Mouse (Mus musculus) cortical plate, adult 2 months (tissue): ENCODE data around the gene Arpc1b.
"Not testable (repeated sequence)": the region's sequence is repeated elsewhere in the genome, so short reads cannot be mapped to it uniquely, and the experiment has no call there.

Experiments used
- CTCF ChIP-seq: fragments of 200-500 bp; IDR thresholded peaks from 2 replicates; pipeline ENCODE4 v1.5.1; 2011; ENCODE audit warnings: mild to moderate bottlenecking, control low read depth, low read length; ENCODE audit not compliant: insufficient read depth; ENCODE audit errors: extremely low read depth
- POLR2A ChIP-seq: fragments of 200-500 bp; IDR thresholded peaks from 2 replicates; pipeline ENCODE4 v1.6.1; 2011; ENCODE audit warnings: mild to moderate bottlenecking, low read length, control low read depth; ENCODE audit not compliant: insufficient read depth; ENCODE audit errors: extremely low read depth

GRCm38 (mm10) chr5:145129773-145130172 lies 15.8 kb downstream of the Arpc1b start:
- TF ChIP-seq CTCF, POLR2A: not testable (repeated sequence)
